Mouse (Mus musculus): Measurements from ENCODE around the gene Tubgcp6. TPM values are rescaled to one million over a fixed set of nuclear protein-coding genes. Genes with fewer than 3 reads are reported as not detected.

Tubgcp6 gene
- 16.8 and 22.1 TPM in 2 replicates for polyA plus RNA-seq (2015; fragmentation: Nextera tagmentation; extraction: Ambion mirVana)

DNA sequence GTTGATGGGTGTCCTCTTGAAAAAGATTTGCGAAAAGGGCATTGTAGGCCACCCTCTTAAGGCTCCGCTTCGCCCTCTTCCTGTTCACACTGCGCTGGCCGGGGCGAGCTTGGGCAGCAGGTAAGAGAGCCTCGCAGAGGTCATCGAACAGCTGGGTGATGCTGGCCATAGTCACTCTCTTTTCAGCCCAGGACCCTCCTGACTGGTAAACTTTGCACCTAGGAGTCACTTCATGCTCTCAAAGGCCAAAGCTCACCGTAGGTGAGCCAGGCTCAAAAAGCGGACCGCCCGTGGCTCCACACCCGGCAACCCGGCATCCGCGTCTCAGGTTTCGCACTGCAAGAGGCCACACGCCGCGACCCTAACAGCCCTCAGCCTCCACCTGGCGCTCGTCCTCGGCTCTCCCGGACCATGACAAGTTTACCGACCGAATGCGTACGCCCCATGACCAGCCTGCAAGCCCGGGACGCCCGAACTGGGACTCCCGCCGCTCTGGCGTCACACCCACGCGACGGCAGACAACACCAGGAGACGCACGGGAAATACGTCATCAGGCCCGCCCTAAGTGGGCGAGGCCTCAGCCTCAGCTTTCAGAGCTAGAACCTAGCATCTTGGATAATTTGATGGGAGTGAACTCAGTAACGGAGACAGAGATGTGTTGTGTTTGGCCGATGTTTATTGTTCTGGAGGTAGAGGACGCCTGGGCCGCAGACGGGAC lies at the start of gene Tubgcp6:
TSS of gene Tubgcp6 (minus strand) at position 464 of the 718 bp plus-strand sequence.
- Histone ChIP-seq H3K4me3 (replicated peaks; ENCODE audit: low read length) (peak within 1 kb of the TSS; percentile 80), H3K9me3 (ENCODE audit: control insufficient read depth, low read length) (no peaks in the 10 kb centered on the region), H3K27ac (ENCODE audit: low read length) (peak within 1 kb of the TSS; percentile 93), H3K27me3 (replicated peaks; ENCODE audit: control insufficient read depth, insufficient read depth, low read length) (no peaks in the 10 kb centered on the region), H3K4me1 (replicated peaks; ENCODE audit: control insufficient read depth, insufficient read depth, low read length) (peaks cover 47% of the 10 kb centered on the region), H3K36me3 (ENCODE audit: control insufficient read depth, insufficient read depth) (no peaks in the 10 kb centered on the region), H3K4me2 (ENCODE audit: low read length) (peak within 1 kb of the TSS; percentile 99), H3K9ac (replicated peaks; ENCODE audit: low read depth, low read length) (peak within 1 kb of the TSS; percentile 75)
- peak; percentile 89 for ATAC-seq
- WGBS: under 1% methylated on average over 47 of the region's 47 CpGs

DNA sequence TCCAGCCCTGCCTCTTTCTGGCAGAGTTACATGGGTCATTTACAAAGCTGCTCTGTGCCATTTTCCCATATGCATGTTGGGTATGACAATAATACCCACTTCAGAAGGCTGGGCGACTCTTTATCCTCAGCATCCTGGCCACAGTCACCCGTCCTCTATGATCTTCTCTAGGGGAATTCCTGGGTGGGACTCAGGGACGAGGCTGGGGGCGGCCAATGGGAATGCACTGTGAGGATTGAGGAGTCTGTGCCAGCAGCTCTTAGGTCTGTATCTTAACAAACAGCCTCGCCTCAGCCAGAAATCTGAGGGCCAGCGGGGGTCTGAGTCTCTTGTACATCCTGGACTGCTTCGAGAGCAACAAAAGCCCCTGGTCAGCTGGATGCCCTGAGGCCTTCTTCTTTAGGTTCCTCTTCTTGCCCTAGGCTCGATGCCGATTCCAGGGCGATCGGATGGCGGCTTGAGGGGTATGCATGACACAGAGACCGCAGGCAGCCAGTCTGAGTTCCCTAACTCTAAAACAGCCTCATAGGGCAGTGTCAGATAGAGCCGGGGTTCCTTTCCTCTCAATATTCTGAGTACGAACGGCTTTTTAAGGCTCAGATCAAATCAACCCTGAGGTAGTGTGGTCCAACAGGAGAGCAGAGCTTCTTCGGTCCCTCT lies 49.5 kb upstream of the Tubgcp6 start:
- H3K27me3 ChIP-seq (replicated peaks; ENCODE audit: control insufficient read depth, insufficient read depth, low read length): no peaks in the 10 kb centered on the region
- WGBS: 21% methylated on average over 17 of the region's 17 CpGs
- H3K9me3 ChIP-seq (ENCODE audit: control insufficient read depth, low read length): no peaks in the 10 kb centered on the region
- H3K4me2 ChIP-seq (ENCODE audit: low read length): peak overlapping the region; percentile 98
- peaks cover 2% of the 10 kb centered on the region; the same call in 1 of the 2 replicates for H3K36me3 ChIP-seq (ENCODE audit: control insufficient read depth, insufficient read depth)
- peak overlapping the region; percentile 87 for H3K9ac ChIP-seq (replicated peaks; ENCODE audit: low read depth, low read length)
- no peak for ATAC-seq
- H3K4me3 ChIP-seq (replicated peaks; ENCODE audit: low read length): peak overlapping the region; percentile 61
- peaks cover 81% of the 10 kb centered on the region for H3K4me1 ChIP-seq (replicated peaks; ENCODE audit: control insufficient read depth, insufficient read depth, low read length)
- H3K27ac ChIP-seq (ENCODE audit: low read length): peak overlapping the region; percentile 81

DNA sequence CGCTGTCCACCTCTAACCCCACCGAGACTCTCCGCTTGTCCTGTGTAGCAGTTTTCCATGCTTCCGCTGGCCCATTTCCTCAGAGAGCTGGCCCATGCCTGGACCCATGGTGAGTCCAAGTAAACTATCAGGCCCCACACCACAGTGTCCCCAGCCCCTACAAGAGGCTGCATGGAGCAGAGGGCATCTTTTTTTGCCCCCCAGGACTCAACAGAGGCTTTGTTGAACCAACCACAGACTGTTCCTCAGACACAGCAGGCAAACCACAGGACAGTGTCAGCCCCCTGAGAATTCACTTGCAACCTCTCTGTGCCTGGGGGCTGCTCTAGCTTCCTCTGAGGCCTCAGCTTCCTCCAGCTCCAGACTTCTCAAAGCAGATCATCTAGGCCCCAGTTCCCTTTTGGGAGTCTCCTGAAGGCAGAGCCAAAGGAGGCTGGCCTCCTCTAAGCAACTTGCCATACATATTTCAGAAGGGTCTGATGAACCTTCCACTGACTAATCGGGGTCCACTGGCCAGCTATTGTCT lies 48.7 kb upstream of the Tubgcp6 start:
- no peak overlapping the region for H3K4me2 ChIP-seq (ENCODE audit: low read length)
- H3K9me3 ChIP-seq (ENCODE audit: control insufficient read depth, low read length): no peaks in the 10 kb centered on the region
- peaks cover 73% of the 10 kb centered on the region for H3K4me1 ChIP-seq (replicated peaks; ENCODE audit: control insufficient read depth, insufficient read depth, low read length)
- WGBS: 90% methylated on average over 5 of the region's 5 CpGs
- no peaks in the 10 kb centered on the region for H3K27me3 ChIP-seq (replicated peaks; ENCODE audit: control insufficient read depth, insufficient read depth, low read length)
- no peak overlapping the region for H3K27ac ChIP-seq (ENCODE audit: low read length)
- H3K9ac ChIP-seq (replicated peaks; ENCODE audit: low read depth, low read length): no peak overlapping the region
- ATAC-seq: no peak
- H3K36me3 ChIP-seq (ENCODE audit: control insufficient read depth, insufficient read depth): peaks cover 10% of the 10 kb centered on the region
- H3K4me3 ChIP-seq (replicated peaks; ENCODE audit: low read length): no peak overlapping the region

GRCm38 (mm10) chr15:89170102-89170501 lies 47.2 kb upstream of the Tubgcp6 start:
- Histone ChIP-seq H3K9ac (replicated peaks; ENCODE audit: low read depth, low read length) (no peak overlapping the region), H3K4me3 (replicated peaks; ENCODE audit: low read length) (no peak overlapping the region), H3K36me3 (ENCODE audit: control insufficient read depth, insufficient read depth) (peaks cover 25% of the 10 kb centered on the region), H3K4me1 (replicated peaks; ENCODE audit: control insufficient read depth, insufficient read depth, low read length) (peaks cover 58% of the 10 kb centered on the region), H3K9me3 (ENCODE audit: control insufficient read depth, low read length) (no peaks in the 10 kb centered on the region), H3K4me2 (ENCODE audit: low read length) (no peak overlapping the region), H3K27ac (ENCODE audit: low read length) (0 out of 2 replicates have a peak overlapping the region, but pooled peaks have one; percentile 41), H3K27me3 (replicated peaks; ENCODE audit: control insufficient read depth, insufficient read depth, low read length) (no peaks in the 10 kb centered on the region)
- 68% methylated on average over 3 of the region's 3 CpGs for WGBS
- ATAC-seq: no peak

DNA sequence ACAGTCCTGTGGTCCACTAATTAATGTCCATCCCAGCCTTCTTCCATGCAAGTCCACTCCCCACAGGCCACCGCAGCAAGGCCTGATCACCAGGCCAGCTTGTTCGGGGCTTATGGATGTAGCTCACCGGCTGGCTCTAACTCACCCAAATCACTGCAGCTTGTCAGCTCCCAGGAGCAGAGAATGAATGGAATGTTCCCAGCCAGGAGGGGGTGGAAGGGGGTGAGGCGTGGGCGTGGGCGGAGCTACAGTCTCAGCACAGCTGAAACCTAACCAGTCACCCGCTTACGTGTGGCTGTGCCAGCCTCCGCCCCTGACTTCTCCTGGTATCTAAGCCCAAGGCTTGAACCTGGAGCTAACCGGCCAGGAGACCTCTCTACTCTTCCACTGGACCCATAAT lies 46.5 kb upstream of the Tubgcp6 start:
- Histone ChIP-seq H3K9ac (replicated peaks; ENCODE audit: low read depth, low read length) (peak overlapping the region; percentile 4; the same call in 1 of the 2 replicates), H3K36me3 (ENCODE audit: control insufficient read depth, insufficient read depth) (peaks cover 31% of the 10 kb centered on the region), H3K4me3 (replicated peaks; ENCODE audit: low read length) (no peak overlapping the region), H3K4me2 (ENCODE audit: low read length) (no peak overlapping the region), H3K27me3 (replicated peaks; ENCODE audit: control insufficient read depth, insufficient read depth, low read length) (no peaks in the 10 kb centered on the region), H3K4me1 (replicated peaks; ENCODE audit: control insufficient read depth, insufficient read depth, low read length) (peaks cover 51% of the 10 kb centered on the region), H3K27ac (ENCODE audit: low read length) (peak overlapping the region; percentile 41), H3K9me3 (ENCODE audit: control insufficient read depth, low read length) (no peaks in the 10 kb centered on the region)
- ATAC-seq: peak; percentile 76
- 4% methylated on average over 10 of the region's 10 CpGs for WGBS

GRCm38 (mm10) chr15:89168922-89169321 lies 46.0 kb upstream of the Tubgcp6 start:
- no peak for ATAC-seq
- H3K36me3 ChIP-seq (ENCODE audit: control insufficient read depth, insufficient read depth): peaks cover 36% of the 10 kb centered on the region
- H3K27ac ChIP-seq (ENCODE audit: low read length): peak overlapping the region; percentile 9
- WGBS: 52% methylated on average over 10 of the region's 10 CpGs
- H3K27me3 ChIP-seq (replicated peaks; ENCODE audit: control insufficient read depth, insufficient read depth, low read length): no peaks in the 10 kb centered on the region
- H3K4me2 ChIP-seq (ENCODE audit: low read length): no peak overlapping the region
- no peak overlapping the region for H3K4me3 ChIP-seq (replicated peaks; ENCODE audit: low read length)
- H3K9ac ChIP-seq (replicated peaks; ENCODE audit: low read depth, low read length): no peak overlapping the region
- H3K9me3 ChIP-seq (ENCODE audit: control insufficient read depth, low read length): no peaks in the 10 kb centered on the region
- peaks cover 46% of the 10 kb centered on the region for H3K4me1 ChIP-seq (replicated peaks; ENCODE audit: control insufficient read depth, insufficient read depth, low read length)

- H3K4me3 ChIP-seq (replicated peaks; ENCODE audit: low read length): no peak overlapping the region
- H3K4me2 ChIP-seq (ENCODE audit: low read length): no peak overlapping the region
- 95% methylated on average over 12 of the region's 12 CpGs for WGBS
- H3K27ac ChIP-seq (ENCODE audit: low read length): no peak overlapping the region
- no peak overlapping the region for H3K9ac ChIP-seq (replicated peaks; ENCODE audit: low read depth, low read length)
- H3K9me3 ChIP-seq (ENCODE audit: control insufficient read depth, low read length): no peaks in the 10 kb centered on the region
- no peaks in the 10 kb centered on the region for H3K27me3 ChIP-seq (replicated peaks; ENCODE audit: control insufficient read depth, insufficient read depth, low read length)
- ATAC-seq: no peak
- H3K36me3 ChIP-seq (ENCODE audit: control insufficient read depth, insufficient read depth): peaks cover 68% of the 10 kb centered on the region
- peaks cover 18% of the 10 kb centered on the region for H3K4me1 ChIP-seq (replicated peaks; ENCODE audit: control insufficient read depth, insufficient read depth, low read length)
Measured at GRCm38 (mm10) chr15:89165478-89165877, 42.6 kb upstream of the Tubgcp6 start.

GRCm38 (mm10) chr15:89161397-89161796 lies 38.5 kb upstream of the Tubgcp6 start:
- H3K9me3 ChIP-seq (ENCODE audit: control insufficient read depth, low read length): no peaks in the 10 kb centered on the region
- WGBS: 91% methylated on average over 9 of the region's 9 CpGs
- no peak overlapping the region for H3K4me2 ChIP-seq (ENCODE audit: low read length)
- no peak overlapping the region for H3K4me3 ChIP-seq (replicated peaks; ENCODE audit: low read length)
- ATAC-seq: no peak
- peaks cover 81% of the 10 kb centered on the region for H3K36me3 ChIP-seq (ENCODE audit: control insufficient read depth, insufficient read depth)
- no peaks in the 10 kb centered on the region for H3K4me1 ChIP-seq (replicated peaks; ENCODE audit: control insufficient read depth, insufficient read depth, low read length)
- H3K9ac ChIP-seq (replicated peaks; ENCODE audit: low read depth, low read length): no peak overlapping the region
- H3K27ac ChIP-seq (ENCODE audit: low read length): no peak overlapping the region
- H3K27me3 ChIP-seq (replicated peaks; ENCODE audit: control insufficient read depth, insufficient read depth, low read length): no peaks in the 10 kb centered on the region

DNA sequence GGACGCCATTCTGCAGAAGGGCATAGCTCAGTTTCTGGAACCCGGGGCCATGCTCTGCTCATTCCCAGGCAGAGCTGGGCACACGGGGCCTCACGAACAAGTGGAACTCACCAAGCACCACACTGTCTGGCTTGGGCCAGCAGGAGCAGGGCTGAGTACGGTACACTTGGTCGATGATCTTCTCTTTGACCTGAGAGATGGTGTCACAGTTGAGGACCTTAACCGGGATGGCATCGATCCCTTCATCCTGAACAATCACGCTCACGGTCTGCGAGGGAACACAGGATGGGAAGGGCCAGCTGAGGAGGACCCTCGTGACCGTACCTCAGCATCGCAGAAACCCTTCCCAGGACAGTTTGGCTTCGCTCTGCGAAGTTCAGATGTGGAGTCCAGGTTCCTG lies 35.6 kb upstream of the Tubgcp6 start:
- no peaks in the 10 kb centered on the region for H3K9me3 ChIP-seq (ENCODE audit: control insufficient read depth, low read length)
- H3K36me3 ChIP-seq (ENCODE audit: control insufficient read depth, insufficient read depth): peaks cover 66% of the 10 kb centered on the region
- H3K27me3 ChIP-seq (replicated peaks; ENCODE audit: control insufficient read depth, insufficient read depth, low read length): no peaks in the 10 kb centered on the region
- H3K27ac ChIP-seq (ENCODE audit: low read length): no peak overlapping the region
- ATAC-seq: no peak
- H3K4me2 ChIP-seq (ENCODE audit: low read length): no peak overlapping the region
- no peaks in the 10 kb centered on the region for H3K4me1 ChIP-seq (replicated peaks; ENCODE audit: control insufficient read depth, insufficient read depth, low read length)
- WGBS: 91% methylated on average over 16 of the region's 16 CpGs
- H3K4me3 ChIP-seq (replicated peaks; ENCODE audit: low read length): no peak overlapping the region
- H3K9ac ChIP-seq (replicated peaks; ENCODE audit: low read depth, low read length): no peak overlapping the region

Measured in forebrain, embryonic 16.5 days (tissue).